Mouse (Mus musculus) mesoderm, embryonic 11.5 days (tissue): Measurements from ENCODE around the gene Podxl2.

ENCODE experiments used
- DNase-seq: peaks from one replicate; pipeline ENCODE4 v3.0.0-alpha.2; 2012; ENCODE audit warnings: low read depth, low spot score

Podxl2 gene

DNA sequence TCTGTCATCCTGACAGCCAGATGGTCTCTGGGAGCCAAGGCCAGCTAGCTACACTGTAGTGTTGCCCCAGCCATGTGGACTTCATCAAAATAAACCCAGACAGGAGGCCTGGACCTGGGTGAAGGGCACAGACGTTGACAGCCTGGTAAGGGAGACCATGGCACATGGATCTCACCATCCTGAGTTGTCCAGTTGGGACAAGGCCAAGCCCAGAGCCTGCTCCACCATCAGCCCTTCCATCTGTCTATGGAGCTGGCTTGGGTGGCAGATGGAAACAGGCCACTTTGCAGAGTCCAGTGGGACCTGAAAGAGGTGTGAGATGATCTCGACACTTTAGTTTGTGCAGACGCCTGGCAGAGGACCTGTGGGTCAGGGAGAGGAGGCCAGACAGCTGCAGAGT lies 74.1 kb downstream of the Podxl2 start:
- DNase-seq, result no peak

DNA sequence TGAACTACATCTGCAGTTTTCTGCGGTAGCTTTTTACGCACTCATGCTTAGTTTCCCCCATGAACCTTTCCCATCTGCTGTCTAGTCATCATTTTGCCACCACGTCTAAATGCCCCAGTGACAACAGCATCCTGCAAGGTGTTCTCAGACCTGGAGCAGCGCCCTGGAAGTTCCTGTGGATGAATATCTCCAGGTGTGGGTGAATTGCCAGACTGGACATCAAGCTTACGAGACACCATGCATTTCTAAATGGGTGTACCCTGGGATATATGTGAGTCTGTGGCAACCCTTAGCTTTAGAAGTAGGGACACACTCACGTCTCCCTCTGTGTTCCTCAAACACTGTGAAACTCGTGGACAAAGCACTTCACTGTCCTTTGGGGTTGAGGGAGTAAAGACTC lies 74.7 kb downstream of the Podxl2 start:
- DNase-seq, result no peak

GRCm38 (mm10) chr6:88794561-88794971 lies 80.3 kb downstream of the Podxl2 start:
- DNase-seq, result no peak

DNA sequence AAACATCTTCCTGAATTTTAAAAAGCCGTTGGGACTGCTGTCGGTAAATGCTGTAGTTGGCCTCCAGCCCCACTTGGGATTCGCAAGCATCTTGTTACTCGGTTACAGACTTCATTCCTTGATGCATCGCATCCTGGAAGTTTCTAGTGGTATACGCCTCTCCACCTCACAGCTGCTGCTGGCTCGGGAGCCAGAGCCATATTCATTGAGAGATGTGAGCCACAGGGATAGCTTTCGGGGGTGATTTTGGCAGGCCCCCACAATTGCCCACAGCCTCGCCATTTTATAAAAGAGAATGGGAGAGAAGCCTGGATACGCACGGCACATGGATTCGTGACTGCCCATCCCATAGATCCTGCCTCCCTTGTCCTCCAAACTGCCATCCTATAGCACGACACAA lies 81.0 kb downstream of the Podxl2 start:
- DNase-seq, result no peak

GRCm38 (mm10) chr6:88793243-88793642 lies 81.6 kb downstream of the Podxl2 start:
- no peak for DNase-seq
